Mouse (Mus musculus): ENCODE data around the gene Timp2.

- TF ChIP-seq CHD2 (IDR thresholded peaks at IDR 0.05; ENCODE audit: low read depth, low read length) (no peak), ZC3H11A (IDR thresholded peaks at IDR 0.05; ENCODE audit: borderline replicate concordance, low read depth, low read length) (no peak), HCFC1 (IDR thresholded peaks at IDR 0.05; ENCODE audit: borderline replicate concordance, insufficient read depth, low read length) (no peak)
These were observed 28.3 kb downstream of the Timp2 start for GRCm38 (mm10) chr11:118326991-118327971.
